Mouse (Mus musculus) spleen, embryonic (tissue): ENCODE results near the gene Col6a1.
"Not testable (repeated sequence)": the region's sequence is repeated elsewhere in the genome, so short reads cannot be mapped to it uniquely, and the experiment has no call there.

Experiments
- CTCF ChIA-PET: fragments of 350-600 bp; sonication (Branson Sonifier 250); formaldehyde crosslinking; loops from one replicate; lab custom pipeline; 2022; lab: Charles Lee

Col6a1 gene

DNA sequence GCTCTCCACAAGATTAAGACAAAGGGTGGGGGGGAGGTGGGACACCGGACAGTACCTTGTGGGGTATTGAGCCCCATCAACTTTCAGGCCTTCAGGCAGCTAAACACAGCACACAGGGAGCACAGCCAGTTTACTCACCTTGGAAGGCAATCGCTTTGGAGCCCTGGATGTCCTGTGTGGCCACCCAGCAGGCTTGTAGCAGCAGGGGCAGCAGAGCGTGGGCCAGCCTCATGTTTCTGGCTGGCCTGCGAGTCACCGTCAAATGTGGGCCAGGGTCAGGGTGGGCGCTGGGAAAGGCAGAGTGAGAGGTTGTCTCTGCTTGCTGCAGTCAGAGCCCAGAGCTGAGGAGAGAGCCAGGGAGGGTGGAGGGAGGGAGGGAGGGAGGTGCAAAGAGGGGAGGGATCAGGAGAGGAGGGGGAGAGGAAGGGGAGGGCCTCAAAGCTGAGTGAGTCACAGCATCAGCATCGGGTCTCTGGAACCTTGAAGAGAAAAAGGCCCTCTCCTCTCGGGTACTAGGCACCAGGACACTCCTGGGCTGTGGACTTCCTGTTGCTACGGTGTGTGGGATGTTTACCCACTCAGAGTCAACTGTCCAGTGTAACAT, at the start of gene Col6a1:
Gene Col6a1 (minus strand): TSS at position 487 of the 604 bp plus-strand sequence.
- CTCF ChIA-PET: no interaction called here

DNA sequence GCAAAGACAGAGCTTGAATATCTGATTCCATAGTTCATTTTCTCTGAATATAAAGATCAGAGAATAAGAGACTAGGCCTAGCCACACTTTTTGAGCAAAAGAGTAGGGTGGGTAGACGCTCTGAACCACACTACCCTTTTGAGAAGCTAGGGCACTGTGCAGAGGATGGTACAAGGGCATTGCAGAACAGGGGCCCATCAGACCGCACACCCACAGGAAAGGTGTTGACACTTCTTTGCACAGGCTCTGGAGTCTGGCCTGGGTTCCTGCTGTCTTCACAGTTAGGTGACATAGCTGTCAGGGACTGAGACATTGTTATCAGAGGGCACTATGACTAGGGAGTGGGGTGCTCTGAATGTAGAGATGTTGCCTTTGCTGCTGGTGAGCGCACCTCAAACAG, 45.7 kb upstream of the Col6a1 start:
- CTCF ChIA-PET: no interaction called here

GRCm38 (mm10) chr10:76771086-76771485, 45.1 kb upstream of the Col6a1 start:
- CTCF ChIA-PET: interaction anchor here (0.5 kb wide), 1 partner anchor 303 kb away, joined by 5 read pairs; no protein-coding TSS in a partner anchor

DNA sequence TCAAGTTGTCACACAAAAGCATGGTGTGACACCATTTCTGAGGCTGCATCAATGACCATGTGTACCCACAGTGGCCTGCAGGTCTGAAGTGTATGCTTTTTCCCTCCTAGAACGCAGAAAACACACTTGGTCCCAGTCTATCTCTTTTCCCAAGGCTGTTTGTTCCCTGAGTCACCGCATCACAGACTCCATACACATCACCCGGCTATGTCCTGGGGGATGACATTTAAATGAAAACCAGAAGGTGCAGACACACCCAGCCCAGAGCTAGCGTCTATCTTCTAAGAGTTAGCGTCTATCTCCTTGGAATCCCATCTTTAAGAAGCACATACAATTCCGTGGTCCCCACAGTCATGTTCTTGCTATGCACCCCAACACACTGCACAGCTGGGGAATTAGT, 43.6 kb upstream of the Col6a1 start:
- CTCF ChIA-PET: no interaction called here

GRCm38 (mm10) chr10:76766196-76766595, 40.2 kb upstream of the Col6a1 start:
- CTCF ChIA-PET: no interaction called here

- CTCF ChIA-PET: no interaction called here
Observed at GRCm38 (mm10) chr10:76764927-76765326, 39.0 kb upstream of the Col6a1 start.

DNA sequence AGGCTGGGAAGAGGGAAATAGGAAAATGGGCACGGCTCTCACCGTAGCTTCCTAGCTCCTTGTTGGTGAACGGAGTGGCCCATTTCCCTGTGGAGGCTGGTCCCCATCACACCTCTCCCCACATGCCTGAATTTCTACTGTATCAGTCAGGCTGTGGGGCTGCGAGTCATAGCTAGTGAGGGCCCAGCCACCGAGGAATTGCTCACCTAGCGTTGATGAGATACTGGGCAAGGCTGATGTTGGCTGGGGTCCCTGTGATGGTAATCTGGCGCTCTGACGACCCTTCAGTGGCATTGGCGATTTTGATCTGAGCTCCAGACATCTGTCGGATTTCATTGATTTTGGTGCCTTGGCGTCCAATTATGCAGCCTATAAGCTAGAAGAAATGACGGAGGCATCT, 37.0 kb upstream of the Col6a1 start:
- CTCF ChIA-PET: no interaction called here

DNA sequence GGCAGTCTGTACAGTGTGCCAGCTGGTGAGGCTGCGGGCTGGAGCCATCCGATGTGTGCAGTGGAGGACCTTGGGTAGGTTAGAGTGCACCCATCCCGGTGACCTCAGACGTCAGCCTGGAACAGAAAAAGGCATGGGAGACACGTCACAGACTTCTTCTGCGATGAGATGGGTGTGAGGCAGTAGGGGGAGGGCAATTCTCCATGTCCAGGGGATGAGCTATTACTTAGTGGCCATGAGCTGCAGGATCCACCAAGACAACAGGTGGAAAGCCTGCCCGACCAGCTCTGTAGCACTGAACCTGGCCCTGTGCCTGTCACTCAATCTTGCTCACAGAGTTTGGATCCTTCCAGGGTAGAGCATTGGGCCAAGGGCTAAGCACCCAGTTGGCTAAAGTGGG, 36.4 kb upstream of the Col6a1 start:
- CTCF ChIA-PET: no interaction called here

GRCm38 (mm10) chr10:76759878-76760277, 33.9 kb upstream of the Col6a1 start:
- CTCF ChIA-PET: no interaction called here

- CTCF ChIA-PET: no interaction called here
Observed at GRCm38 (mm10) chr10:76753640-76754039, 27.7 kb upstream of the Col6a1 start.

GRCm38 (mm10) chr10:76744267-76744666, 18.3 kb upstream of the Col6a1 start:
- CTCF ChIA-PET: not testable (repeated sequence)

DNA sequence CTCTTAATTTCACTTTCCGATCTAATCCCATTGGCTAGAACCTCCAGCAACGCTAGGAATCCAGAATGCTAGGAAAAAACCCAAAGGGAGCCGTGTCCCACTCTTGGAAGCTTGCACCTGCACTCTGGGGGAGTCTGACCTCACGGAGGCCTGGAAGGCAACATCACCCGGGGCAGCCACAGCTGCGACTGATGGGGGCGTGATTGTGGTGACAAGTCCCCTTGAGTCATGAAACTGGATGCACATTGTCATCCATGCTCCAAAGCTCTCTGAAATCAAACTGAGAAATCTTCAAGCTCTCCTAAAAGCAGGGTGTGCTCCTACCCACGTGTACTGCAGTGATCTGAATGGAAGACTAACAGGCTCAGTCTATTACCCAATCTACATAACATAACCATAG, 10.8 kb upstream of the Col6a1 start:
- CTCF ChIA-PET: interaction anchor here (0.8 kb wide), 1 partner anchor 60 kb away, joined by 3 read pairs; no protein-coding TSS in a partner anchor

DNA sequence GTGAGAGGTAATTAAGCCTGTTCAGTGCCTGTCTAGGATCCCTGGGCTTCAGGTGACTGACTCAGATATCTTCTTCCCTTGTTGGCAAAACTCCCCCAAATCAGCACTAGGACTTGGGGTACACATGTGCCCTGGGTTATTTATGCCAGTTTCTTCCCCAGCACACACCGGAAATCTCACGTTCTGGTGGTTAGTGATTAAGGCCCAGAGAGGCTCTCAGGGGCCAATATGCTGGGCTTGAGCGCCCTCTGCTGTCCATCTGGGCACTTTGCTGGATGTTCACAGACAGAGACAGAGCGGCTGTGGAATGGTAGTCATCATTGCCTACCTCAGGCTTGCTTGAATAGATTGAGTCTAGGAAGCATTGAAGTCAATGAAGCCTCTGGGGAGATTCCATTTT, 9.0 kb upstream of the Col6a1 start:
- CTCF ChIA-PET: no interaction called here

DNA sequence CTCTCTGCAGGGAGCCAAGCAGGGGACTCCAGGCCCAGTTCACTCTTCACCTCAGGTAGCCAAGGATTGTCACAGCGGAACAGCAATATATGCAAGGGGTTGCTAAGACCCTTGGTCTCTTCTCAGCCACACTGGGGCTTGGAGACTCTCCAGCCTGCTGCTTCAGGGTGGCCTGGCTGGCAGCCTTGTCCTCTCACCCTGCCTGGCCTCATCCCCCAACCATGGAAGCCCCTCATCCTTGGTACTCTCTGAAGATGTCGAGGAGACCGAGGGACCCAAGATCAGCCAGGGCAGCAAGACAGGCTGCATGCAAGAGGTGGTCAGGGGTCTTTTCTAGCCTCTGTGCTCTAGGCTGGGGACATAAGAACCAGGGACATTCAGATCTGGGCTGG, 7.7 kb upstream of the Col6a1 start:
- CTCF ChIA-PET: no interaction called here

DNA sequence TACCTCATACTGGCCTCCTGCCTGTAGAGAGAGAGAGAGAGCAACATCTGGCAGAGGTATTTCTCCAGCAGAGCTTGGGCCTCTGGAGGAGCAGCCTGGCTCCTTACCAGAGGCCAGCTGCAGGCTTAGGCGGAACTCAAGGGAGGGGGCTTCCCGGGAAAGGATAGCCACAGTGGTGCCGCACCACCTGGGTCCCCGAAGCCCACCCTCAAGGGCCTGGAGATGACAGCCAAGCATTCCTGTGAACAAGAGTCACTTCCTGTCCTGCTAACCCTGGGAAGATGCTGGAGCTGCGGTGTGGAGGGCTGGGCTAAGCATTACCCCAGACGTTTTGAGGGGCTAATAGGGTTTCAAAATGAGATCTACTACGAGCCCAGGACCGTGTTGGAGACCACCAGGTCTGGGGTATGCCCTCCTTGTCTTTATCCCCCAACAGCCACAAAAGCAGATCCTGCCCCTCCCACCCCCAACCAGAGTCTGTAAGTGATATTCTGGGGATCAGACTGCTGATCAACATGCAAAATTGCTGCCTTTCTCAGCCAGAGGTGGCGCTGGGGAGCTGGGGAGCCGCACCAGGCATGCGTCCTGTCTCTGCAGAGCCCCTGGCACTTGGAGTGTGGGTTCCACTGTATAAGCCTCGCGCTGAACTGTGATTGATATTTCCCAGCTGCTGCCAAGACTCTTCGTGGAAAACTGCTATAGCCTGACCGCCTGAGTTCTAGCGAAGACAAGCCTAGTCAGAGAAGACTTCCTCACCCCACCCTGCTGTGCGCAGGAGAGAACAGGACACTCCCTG, 7.1 kb upstream of the Col6a1 start:
- CTCF ChIA-PET: no interaction called here

DNA sequence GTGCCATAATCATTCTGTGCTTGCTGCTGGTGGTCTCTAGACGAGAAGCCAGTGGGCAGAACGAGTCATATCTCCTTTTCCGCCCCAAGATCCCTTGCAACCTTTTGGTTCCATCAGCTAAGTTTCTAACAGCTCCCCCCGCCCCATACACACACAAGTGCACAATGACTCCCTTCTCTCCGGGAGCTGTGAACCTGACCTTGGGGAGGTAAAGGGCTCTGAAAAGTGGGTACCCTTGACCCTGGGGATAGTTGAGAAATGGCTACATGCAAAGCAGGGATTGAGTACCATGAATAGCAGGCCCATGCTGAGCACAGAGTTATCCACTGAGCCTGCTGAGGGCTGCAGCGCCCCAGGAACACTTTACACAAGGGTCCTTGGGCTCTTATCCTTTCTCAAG, 6.4 kb upstream of the Col6a1 start:
- CTCF ChIA-PET: no interaction called here

GRCm38 (mm10) chr10:76731621-76732239, 5.8 kb upstream of the Col6a1 start:
- CTCF ChIA-PET: no interaction called here

DNA sequence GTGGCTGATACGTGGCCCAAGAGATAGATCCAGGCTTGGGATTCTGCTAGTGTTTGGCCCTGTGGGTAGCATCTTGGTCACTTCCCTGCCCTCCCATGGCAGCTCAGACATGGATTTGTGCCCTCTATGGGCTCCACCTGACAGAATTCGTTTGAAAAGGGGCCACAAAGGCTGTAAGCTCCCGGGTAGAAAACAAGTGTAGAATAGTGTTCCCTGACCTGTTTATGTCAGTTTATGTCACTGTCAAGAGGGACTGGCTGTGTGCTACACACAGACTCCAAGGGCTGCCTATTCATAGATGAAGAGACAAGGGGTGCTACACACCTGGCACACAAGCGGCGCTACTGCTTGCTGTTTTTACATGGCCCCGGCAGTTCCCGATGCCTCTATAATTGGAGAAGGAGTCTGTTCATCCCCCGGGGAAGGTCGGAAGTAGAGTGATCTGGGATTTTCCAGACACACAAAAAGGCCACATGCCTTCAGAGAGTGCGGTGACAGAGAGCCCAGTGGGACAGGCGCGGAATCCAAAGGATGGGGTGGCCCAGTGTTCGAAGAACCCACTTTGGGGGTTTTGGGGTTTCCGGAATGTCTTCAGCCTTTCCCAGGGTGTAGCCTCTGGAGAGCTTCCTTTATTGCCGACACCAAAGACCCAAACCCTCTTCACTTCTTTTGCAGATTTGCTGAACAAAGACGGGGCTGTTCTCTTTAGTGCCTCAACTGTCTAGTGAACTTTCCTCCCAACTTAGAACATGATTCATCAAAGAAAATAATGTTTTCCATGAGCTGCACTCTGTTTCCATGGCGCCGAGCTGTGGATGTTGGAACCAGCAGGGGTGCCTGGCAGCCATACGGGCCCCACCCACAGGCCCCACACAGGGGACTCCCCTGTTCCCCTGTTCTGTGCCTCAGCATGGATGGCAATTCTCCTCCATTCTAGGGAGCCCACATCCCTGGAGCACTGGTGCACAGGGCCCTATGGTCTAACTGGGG, 4.0 kb upstream of the Col6a1 start:
- CTCF ChIA-PET: no interaction called here

DNA sequence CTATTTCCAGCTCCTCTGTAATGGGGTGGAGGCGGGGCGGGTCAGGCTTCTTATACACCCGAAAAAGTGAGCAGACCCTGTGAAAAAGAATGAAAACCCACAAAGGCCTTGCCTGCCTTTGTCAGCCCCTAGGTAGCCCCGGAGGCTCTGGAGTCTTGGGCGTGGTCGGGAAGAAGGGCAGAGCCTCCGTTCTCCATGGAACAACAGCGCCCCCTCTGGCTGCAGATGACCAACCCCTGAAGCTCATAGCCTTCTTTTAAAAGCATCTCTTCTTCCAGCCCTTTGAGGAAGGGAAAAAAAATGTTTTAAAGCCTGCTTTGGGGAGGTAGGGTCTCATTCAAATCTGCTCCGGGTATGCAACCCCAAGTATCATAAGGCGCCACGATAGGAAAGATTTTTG, 2.4 kb upstream of the Col6a1 start:
- CTCF ChIA-PET: no interaction called here

GRCm38 (mm10) chr10:76727301-76727700, 1.3 kb upstream of the Col6a1 start:
- CTCF ChIA-PET: no interaction called here

DNA sequence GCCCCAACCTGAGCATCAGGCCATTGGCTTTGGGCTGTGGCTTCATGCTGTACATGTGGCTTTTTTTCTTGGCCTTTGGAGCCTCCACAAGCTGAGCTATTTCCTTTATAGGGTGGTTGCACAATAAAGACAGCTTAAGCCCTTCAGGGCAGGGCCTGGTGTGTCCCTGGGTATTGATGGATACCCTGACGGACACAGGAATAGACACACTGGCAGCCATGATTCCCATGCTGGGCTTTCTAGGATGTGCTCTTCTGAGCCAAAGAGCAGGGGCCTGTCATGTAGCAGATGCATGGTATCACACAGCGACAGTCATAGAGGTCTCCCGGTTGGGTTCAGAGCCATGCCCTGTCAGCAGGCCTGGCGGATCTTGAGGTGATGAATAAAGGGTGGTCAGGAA, 898 bp upstream of the Col6a1 start:
- CTCF ChIA-PET: no interaction called here

DNA sequence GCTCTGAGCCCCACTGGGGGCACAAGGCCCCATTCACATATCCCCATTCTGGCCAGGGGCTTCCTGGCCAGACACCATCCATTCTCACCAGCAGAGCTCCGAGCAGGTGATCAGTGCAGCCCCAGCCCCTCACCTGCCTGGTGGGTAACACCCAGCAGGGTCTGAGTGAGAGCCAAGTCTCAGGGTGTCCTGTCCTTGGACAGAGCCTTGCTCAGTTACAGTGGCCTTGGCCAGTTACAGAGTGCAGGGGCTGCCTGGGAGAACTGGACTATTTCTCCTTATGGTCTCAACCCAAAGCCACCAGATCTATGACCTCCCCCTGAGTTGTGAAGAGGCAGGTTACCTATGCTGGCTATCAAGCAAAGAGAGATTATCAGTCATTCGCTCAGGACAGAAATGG, 871 bp downstream of the Col6a1 start:
- CTCF ChIA-PET: no interaction called here
